Mouse (Mus musculus) midbrain, embryonic 14.5 days (tissue): ENCODE measurements around the gene Efcab10. TPM values are rescaled to one million over a fixed set of nuclear protein-coding genes. Genes with fewer than 3 reads are reported as not detected.

ENCODE experiments used
- ATAC-seq: fragments of 200-750 bp; cut with Nextera tagmentation; 2 replicates; pipeline ENCODE4 v1.8.0; 2017; ENCODE audit warnings: moderate number of reproducible peaks, moderate library complexity; ENCODE audit not compliant: low FRiP score, low TSS enrichment
- DNase-seq: peaks from one replicate; pipeline ENCODE4 v3.0.0-alpha.2; 2015
- H3K27ac ChIP-seq: fragments of 300-500 bp; sonication (generic); replicated peaks from 2 replicates; pipeline ENCODE4 v1.5.1; 2014; ENCODE audit warnings: mild to moderate bottlenecking, low read depth, low read length, moderate library complexity
- H3K27me3 ChIP-seq: fragments of 300-500 bp; sonication (generic); 2 replicates; pipeline ENCODE4 v1.6.1; 2014; ENCODE audit warnings: low read length, control low read depth, mixed read lengths; ENCODE audit not compliant: control insufficient read depth, insufficient read depth
- H3K36me3 ChIP-seq: fragments of 300-500 bp; sonication (generic); 2 replicates; pipeline ENCODE4 v1.6.1; 2014; ENCODE audit warnings: low read length, control low read depth; ENCODE audit not compliant: control insufficient read depth, insufficient read depth
- H3K4me1 ChIP-seq: fragments of 300-500 bp; sonication (generic); 2 replicates; pipeline ENCODE4 v1.6.1; 2014; ENCODE audit warnings: mild to moderate bottlenecking, antibody characterized with exemption, low read length, control low read depth; ENCODE audit not compliant: control insufficient read depth, insufficient read depth
- H3K4me2 ChIP-seq: fragments of 300-500 bp; sonication (generic); 2 replicates; pipeline ENCODE4 v1.6.1; 2014; ENCODE audit warnings: mild to moderate bottlenecking, low read length, moderate library complexity
- H3K4me3 ChIP-seq: fragments of 300-500 bp; sonication (generic); replicated peaks from 2 replicates; pipeline ENCODE4 v1.5.1; 2014; ENCODE audit warnings: low read depth, low read length
- H3K9ac ChIP-seq: fragments of 300-500 bp; sonication (generic); replicated peaks from 2 replicates; pipeline ENCODE4 v1.6.1; 2014; ENCODE audit warnings: mild to moderate bottlenecking, low read length, moderate library complexity
- H3K9me3 ChIP-seq: fragments of 300-500 bp; sonication (generic); 2 replicates; pipeline ENCODE4 v1.6.1; 2016; ENCODE audit warnings: low read length, control low read depth, mixed read lengths; ENCODE audit not compliant: control insufficient read depth
- WGBS: fragments of 180-500 bp; shearing (Covaris S2); extraction: QIAGEN DNeasy Blood & Tissue Kit; methylation state at CpG from one replicate; pipeline ENCODE4 v1.1.7; 2014; 5-methylcytosine and 5-hydroxymethylcytosine counted together
- polyA plus RNA-seq: library from polyadenylated mRNA; unstranded; fragments of >200 nt; fragmentation: Nextera tagmentation; extraction: Ambion mirVana; gene quantifications from 2 replicates; pipeline ENCODE4 v1.2.1, GENCODE M21; 2014

The Efcab10 gene
- polyA plus RNA-seq, 1 experiment from 2014 or later = 2.9 TPM

DNA sequence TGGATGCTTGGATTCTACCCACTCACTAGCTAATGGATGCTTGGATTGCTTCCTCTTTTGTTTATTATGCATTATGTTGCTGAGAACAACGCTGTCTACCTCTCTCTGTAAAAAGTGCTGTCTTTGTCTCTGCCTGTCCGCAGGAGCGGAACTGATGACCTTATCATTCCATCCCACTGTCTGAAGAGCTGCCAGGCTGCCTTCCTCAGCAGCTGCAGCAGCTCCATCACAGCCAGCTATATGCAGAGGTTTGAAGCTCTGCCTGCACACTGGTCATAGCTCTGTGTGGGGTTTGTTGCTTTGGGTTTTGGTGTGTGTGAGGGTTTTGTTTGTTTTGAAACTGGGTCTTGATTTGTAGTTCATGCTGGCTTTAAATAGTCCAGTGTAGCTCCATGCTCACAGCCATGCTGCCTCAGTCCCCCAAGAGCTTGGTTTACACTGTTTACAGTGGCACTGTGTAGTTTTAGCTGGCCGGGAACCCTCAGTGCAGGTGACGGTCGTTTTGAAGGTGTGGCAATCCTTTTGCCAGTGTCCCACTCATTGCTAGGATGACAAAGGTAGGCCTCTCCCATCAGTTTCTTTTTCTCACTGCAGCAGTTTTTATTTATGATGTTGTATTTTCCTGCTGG is 10.9 kb downstream of the Efcab10 start:
- no peak overlapping the region for H3K4me3 ChIP-seq
- ATAC-seq (peak; percentile 48), DNase-seq (peak; percentile 46)
- no peaks in the 10 kb centered on the region for H3K9me3 ChIP-seq
- WGBS = 26% methylated on average over 6 of the region's 6 CpGs
- H3K4me2 ChIP-seq = no peak overlapping the region
- H3K4me1 ChIP-seq = peaks cover 6% of the 10 kb centered on the region; the same call in 1 of the 2 replicates
- H3K27me3 ChIP-seq = no peaks in the 10 kb centered on the region
- no peak overlapping the region; the same call in 1 of the 2 replicates for H3K9ac ChIP-seq
- H3K27ac ChIP-seq = peak overlapping the region; percentile 49
- H3K36me3 ChIP-seq = no peaks in the 10 kb centered on the region

DNA sequence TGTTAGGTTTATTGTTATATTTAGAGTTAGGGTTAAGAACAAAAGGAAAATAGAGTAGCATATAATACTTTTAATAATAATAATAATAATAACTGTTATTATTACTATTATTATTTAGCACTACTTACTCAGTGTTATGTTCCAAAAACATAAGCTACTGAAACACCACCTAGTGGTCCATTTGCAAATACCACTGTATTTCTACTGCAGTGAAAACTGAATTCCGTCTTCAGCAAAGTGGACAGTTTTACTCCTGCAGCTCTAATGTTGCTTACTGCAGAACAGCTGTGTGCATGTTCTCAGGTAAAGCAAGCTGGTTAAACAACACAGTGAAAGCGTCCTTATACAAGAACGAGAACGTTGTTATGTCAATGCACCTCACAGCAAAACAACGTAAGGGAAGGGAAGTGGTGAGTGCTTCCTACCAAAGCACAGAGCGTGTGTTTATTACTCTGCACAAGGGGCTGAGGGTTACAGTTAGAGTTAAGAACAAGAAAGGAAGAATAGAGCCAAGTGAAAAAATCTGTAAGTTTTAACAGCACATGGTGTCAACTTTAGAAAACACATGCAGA is 17.0 kb downstream of the Efcab10 start:
- Histone ChIP-seq H3K36me3 (no peaks in the 10 kb centered on the region), H3K9ac (no peak overlapping the region), H3K27ac (no peak overlapping the region), H3K27me3 (no peaks in the 10 kb centered on the region), H3K4me2 (no peak overlapping the region), H3K4me1 (no peaks in the 10 kb centered on the region), H3K9me3 (no peaks in the 10 kb centered on the region), H3K4me3 (no peak overlapping the region)
- WGBS = 62% methylated on average over 6 of the region's 6 CpGs
- ATAC-seq (no peak), DNase-seq (peak; percentile 60)

DNA sequence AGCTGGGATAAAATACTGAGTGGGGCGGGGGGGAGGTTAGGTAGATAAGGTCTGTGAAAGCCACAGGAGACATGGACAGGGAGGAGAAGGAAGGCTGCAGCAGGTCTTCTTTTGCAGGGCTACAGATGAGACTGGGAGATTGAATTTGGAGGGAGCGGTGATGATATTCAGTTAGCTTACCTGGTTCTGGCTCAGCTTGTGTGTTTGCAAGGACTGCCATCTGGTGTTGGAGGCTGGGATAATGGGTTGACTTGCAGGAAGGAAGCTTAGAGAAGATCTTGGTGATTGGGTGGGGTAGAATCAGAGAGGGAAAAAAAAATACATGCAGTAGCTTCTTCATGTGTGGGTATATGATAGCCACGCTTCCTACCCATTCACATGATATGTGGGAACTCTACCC is 29.7 kb downstream of the Efcab10 start:
- Histone ChIP-seq H3K4me3 (no peak overlapping the region), H3K27me3 (no peaks in the 10 kb centered on the region), H3K27ac (no peak overlapping the region), H3K9ac (no peak overlapping the region), H3K9me3 (no peaks in the 10 kb centered on the region), H3K36me3 (no peaks in the 10 kb centered on the region), H3K4me1 (no peaks in the 10 kb centered on the region), H3K4me2 (no peak overlapping the region)
- ATAC-seq (0 out of 2 replicates have a peak, but pooled peaks have one; percentile 53), DNase-seq (peak; percentile 83)
- 30% methylated on average over 3 of the region's 3 CpGs for whole genome bisulfite sequencing

DNA sequence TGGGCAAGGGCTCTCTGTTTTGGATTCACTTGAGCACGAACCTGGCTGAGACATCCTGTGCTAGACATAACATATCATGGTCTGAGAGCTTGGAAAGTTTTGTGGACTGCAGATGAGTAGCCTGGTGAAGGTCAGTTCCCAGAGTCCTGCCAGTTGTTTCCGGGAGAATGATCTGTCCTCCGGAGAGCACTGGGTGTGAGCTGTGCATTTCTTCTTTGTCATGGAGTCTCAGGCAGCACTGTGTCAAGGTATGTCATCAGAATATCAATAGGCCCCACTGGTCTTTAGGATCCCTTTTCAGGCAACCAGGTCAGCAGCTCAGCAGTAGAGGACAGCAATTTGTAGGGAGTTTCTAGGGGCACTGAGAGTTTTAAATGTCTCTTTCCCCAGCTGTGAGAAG is 32.6 kb downstream of the Efcab10 start:
- ATAC-seq = no peak
- WGBS = 26% methylated on average over 3 of the region's 3 CpGs
- H3K9me3 ChIP-seq = no peaks in the 10 kb centered on the region
- no peaks in the 10 kb centered on the region for H3K36me3 ChIP-seq
- no peak overlapping the region for H3K27ac ChIP-seq
- no peak for DNase-seq
- no peak overlapping the region for H3K9ac ChIP-seq
- no peak overlapping the region for H3K4me3 ChIP-seq
- peaks cover 6% of the 10 kb centered on the region for H3K4me1 ChIP-seq
- no peaks in the 10 kb centered on the region for H3K27me3 ChIP-seq
- no peak overlapping the region for H3K4me2 ChIP-seq

DNA sequence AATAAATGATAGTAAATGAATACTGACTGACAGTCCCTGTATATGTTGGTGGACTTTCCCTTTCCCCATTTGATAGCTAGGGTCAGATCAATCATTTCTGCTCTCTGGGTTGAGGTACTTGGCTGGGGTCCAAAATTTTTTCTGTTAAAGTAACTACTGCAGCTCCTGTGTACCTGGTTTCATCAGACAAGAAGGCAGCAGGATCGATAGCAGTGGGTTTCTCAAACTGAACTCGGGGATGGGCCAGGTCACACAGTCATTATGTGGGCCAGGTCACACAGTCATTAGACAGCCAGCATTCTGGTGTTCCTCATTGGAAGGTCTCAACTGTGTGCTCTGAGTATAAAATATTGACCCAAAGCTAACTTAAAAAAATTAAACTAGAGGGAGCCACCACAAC is 33.1 kb downstream of the Efcab10 start:
- no peak overlapping the region for H3K4me3 ChIP-seq
- H3K27ac ChIP-seq = no peak overlapping the region
- 82% methylated on average over 2 of the region's 2 CpGs for WGBS
- no peaks in the 10 kb centered on the region for H3K27me3 ChIP-seq
- no peak for DNase-seq
- no peak for ATAC-seq
- no peak overlapping the region for H3K4me2 ChIP-seq
- no peak overlapping the region for H3K9ac ChIP-seq
- no peaks in the 10 kb centered on the region for H3K9me3 ChIP-seq
- peaks cover 6% of the 10 kb centered on the region for H3K4me1 ChIP-seq
- H3K36me3 ChIP-seq = no peaks in the 10 kb centered on the region

DNA sequence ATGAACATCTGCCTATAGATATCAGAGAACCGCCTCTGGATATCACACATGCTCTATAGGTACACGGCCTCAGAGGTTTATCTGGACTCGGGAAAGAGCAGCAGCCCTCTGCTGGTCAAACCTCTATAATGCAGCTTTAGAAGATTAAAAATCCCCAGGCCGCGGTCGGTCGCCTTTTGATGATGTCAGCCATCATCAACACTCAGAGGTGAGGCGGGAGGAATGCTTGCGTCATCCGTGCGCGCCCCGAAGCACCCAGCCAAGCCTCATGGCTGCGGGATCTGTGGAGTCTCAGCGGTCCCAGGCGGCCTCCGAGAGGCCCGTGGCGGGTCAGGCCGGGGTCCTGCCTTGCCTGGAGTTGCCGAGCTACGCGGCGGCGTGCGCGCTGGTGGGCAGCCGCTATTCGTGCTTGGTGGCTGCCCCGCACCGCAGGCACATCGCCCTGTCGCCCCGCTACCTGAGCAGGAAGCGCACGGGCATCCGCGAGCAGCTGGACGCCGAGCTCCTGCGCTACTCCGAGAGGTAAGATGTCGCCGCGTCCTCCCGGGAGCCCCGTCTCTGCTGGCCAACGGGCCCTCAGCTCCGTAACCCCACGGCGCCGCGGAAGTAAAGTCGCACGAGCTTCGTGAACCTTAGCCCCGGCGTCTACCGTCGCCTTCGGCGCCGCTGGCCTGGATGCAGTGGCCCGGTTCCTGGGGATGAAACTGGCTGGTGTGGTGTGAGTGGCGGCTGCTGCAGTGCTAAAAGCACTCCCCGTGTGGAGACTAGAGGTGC is 34.9 kb downstream of the Efcab10 start, which contains the start of gene Twistnb:
Twistnb (plus strand) TSS at position 249 of the 774 bp plus-strand sequence.
- under 1% methylated on average over 66 of the region's 66 CpGs for WGBS
- peak within 1 kb of the TSS; percentile 64 for H3K4me2 ChIP-seq
- H3K9ac ChIP-seq = peak within 1 kb of the TSS; percentile 81
- peaks cover 6% of the 10 kb centered on the region for H3K4me1 ChIP-seq
- H3K36me3 ChIP-seq = no peaks in the 10 kb centered on the region
- H3K27me3 ChIP-seq = no peaks in the 10 kb centered on the region
- H3K27ac ChIP-seq = peak within 1 kb of the TSS; percentile 79
- ATAC-seq (peak; percentile 95), DNase-seq (peak; percentile 98)
- H3K9me3 ChIP-seq = no peaks in the 10 kb centered on the region
- peak within 1 kb of the TSS; percentile 99 for H3K4me3 ChIP-seq

DNA sequence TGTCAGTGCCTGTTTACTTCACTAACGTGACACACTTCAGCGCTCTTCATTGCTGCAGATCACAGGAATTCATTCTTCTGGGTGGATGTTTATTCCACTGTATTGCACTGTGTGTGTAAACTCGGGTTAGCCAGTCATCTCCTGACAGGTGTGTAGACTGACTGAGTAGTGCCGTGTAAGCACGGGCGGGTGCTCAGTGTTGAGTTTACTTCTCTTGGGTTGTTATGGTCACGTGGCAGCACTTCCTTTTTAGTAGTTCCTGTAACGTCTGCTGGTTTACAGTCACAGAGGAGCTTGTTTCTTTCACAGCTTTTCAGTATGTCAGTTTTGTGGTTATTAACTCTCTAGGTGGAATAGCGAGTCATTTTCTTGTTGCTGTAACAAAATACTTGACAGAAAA is 39.2 kb downstream of the Efcab10 start:
- DNase-seq = no peak
- H3K4me2 ChIP-seq = no peak overlapping the region
- H3K9ac ChIP-seq = no peak overlapping the region
- H3K27me3 ChIP-seq = no peaks in the 10 kb centered on the region
- H3K4me3 ChIP-seq = no peak overlapping the region
- WGBS = 92% methylated on average over 9 of the region's 9 CpGs
- 0 out of 2 replicates have a peak, but pooled peaks cover 4% of the 10 kb centered on the region for H3K36me3 ChIP-seq
- no peak for ATAC-seq
- H3K27ac ChIP-seq = no peak overlapping the region
- peaks cover 6% of the 10 kb centered on the region for H3K4me1 ChIP-seq
- H3K9me3 ChIP-seq = no peaks in the 10 kb centered on the region

DNA sequence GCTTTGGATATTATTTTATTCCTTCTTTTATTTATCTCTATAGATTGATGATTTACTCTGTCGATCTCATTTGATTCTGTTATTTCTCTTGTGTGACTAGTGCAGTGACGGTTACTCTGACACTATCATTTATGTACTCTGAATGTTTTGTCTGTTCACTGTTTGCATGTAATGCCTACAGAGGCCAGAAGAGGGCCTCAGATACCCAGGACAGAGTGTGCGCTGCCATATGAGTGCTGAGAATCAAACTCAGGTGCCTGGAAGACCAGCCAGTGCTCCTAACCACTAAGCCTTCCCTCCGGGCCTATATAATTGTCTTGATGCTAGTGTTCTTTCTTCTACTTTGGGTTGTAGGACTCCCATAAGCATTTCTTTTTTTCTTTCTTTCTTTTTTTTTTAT is 40.1 kb downstream of the Efcab10 start:
- no peak overlapping the region for H3K4me3 ChIP-seq
- DNase-seq = no peak
- no peaks in the 10 kb centered on the region for H3K9me3 ChIP-seq
- no peak for ATAC-seq
- 96% methylated on average over 4 of the region's 4 CpGs for WGBS
- H3K9ac ChIP-seq = no peak overlapping the region
- no peak overlapping the region for H3K27ac ChIP-seq
- H3K27me3 ChIP-seq = no peaks in the 10 kb centered on the region
- H3K4me1 ChIP-seq = peaks cover 6% of the 10 kb centered on the region
- H3K4me2 ChIP-seq = no peak overlapping the region
- H3K36me3 ChIP-seq = 0 out of 2 replicates have a peak, but pooled peaks cover 9% of the 10 kb centered on the region
